Mouse (Mus musculus) cortical plate, adult 2 months (tissue): Measurements from ENCODE around the gene Slc35g3. TPM values are rescaled to one million over a fixed set of nuclear protein-coding genes. Genes with fewer than 3 reads are reported as not detected.

ENCODE experiments used
- H3K27ac ChIP-seq: fragments of 200-500 bp; 2 replicates; pipeline ENCODE4 v1.5.1; 2012; ENCODE audit warnings: low read length, control low read depth, inconsistent platforms; ENCODE audit not compliant: insufficient read depth
- H3K4me1 ChIP-seq: fragments of 200-500 bp; 2 replicates; pipeline ENCODE4 v1.6.1; 2011; ENCODE audit warnings: low read length; ENCODE audit not compliant: control insufficient read depth, insufficient read depth
- H3K4me3 ChIP-seq: fragments of 200-500 bp; 2 replicates; pipeline ENCODE4 v1.5.1; 2011; ENCODE audit warnings: mild to moderate bottlenecking, low read length, control low read depth; ENCODE audit not compliant: insufficient read depth
- CTCF ChIP-seq: fragments of 200-500 bp; IDR thresholded peaks from 2 replicates; pipeline ENCODE4 v1.5.1; 2011; ENCODE audit warnings: mild to moderate bottlenecking, control low read depth, low read length; ENCODE audit not compliant: insufficient read depth; ENCODE audit errors: extremely low read depth
- POLR2A ChIP-seq: fragments of 200-500 bp; IDR thresholded peaks from 2 replicates; pipeline ENCODE4 v1.6.1; 2011; ENCODE audit warnings: mild to moderate bottlenecking, low read length, control low read depth; ENCODE audit not compliant: insufficient read depth; ENCODE audit errors: extremely low read depth
- polyA plus RNA-seq: library from polyadenylated mRNA; depleted of rRNA; stranded (reverse); fragments of >200 nt; gene quantifications from 2 replicates; pipeline ENCODE4 v1.2.3, GENCODE M21; 2012

The Slc35g3 gene
- polyA plus RNA-seq, 1 experiment = not detected

DNA sequence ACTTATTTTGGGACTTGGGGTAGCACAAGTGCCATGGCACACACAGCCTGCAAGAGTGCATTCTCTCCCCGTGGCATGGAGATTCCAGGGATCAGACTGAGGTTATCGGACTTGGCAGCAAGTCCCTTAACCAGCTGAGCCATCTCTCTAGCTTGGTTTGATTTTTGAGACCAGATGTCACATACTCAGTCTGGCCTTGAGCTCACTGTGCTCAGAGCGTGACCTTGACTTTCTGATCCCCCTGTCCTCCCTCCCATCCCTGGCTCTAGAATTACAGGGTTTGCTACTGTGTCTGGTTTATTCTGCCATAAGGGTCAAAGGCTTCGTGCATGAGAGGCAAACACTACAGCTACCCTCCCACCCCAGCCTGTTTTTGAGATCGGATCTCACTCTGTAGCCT is 27.7 kb upstream of the Slc35g3 start:
- no peaks in the 10 kb centered on the region; the same call in 1 of the 2 replicates for H3K4me1 ChIP-seq
- H3K4me3 ChIP-seq = no peak overlapping the region
- no peak for TF ChIP-seq CTCF
- no peak for TF ChIP-seq POLR2A
- H3K27ac ChIP-seq = no peak overlapping the region

- TF ChIP-seq POLR2A (no peak), CTCF (no peak)
- H3K4me3 ChIP-seq = no peak overlapping the region
- no peak overlapping the region for H3K27ac ChIP-seq
- no peaks in the 10 kb centered on the region; the same call in 1 of the 2 replicates for H3K4me1 ChIP-seq
These were observed 25.5 kb upstream of the Slc35g3 start for GRCm38 (mm10) chr11:69787306-69787705.

DNA sequence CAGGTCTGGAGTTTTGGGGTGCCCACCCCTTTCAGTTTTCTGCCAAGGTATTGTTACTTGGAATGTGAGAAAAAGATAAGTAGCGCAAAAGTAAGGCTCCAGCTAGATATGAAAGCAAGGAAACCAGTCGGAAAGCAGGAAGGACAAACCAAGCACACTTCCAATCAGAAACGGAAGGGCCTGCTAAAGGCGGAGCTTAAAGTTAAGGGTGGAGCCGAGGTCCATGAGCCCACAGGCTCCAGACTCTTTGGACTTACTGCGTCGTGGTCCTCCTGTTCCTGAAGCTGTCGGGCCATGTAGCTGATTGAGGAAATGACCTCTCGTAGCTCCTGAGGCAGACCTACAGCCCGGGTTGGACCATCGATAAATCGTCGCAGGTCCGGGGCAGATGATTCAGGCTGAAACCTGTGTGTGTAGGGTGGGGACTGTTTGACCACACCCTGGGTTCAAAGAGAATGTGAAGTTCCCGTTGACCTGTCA is 23.1 kb upstream of the Slc35g3 start:
- Histone ChIP-seq H3K4me3 (no peak overlapping the region), H3K27ac (no peak overlapping the region), H3K4me1 (no peaks in the 10 kb centered on the region)
- no peak for TF ChIP-seq CTCF
- peak; percentile 28; the same call in 1 of the 2 replicates for TF ChIP-seq POLR2A

- no peak overlapping the region for H3K27ac ChIP-seq
- TF ChIP-seq CTCF (no peak), POLR2A (no peak)
- H3K4me3 ChIP-seq = no peak overlapping the region
- H3K4me1 ChIP-seq = no peaks in the 10 kb centered on the region
These were observed 20.1 kb upstream of the Slc35g3 start for GRCm38 (mm10) chr11:69781828-69782227.

DNA sequence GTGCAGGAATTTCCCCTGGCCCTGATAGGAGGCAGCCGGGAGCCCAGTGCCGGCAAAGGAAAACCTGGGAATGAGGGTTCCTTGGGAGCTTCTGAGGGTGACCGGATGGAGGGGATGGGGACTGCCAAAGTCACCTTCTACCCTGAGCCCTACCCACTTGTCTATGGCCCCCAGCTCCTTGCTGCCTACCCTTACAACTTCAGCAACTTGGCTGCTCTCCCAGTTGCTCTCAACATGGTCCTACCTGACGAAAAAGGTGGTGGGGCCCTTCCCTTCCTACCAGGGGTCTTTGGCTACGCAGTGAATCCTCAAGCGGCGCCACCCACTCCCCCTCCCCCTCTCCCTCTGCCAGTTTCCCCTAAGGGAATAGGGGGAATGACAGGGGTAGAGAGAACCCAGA is 17.2 kb upstream of the Slc35g3 start:
- TF ChIP-seq POLR2A = no peak
- no peak for TF ChIP-seq CTCF
- H3K27ac ChIP-seq = no peak overlapping the region
- H3K4me1 ChIP-seq = no peaks in the 10 kb centered on the region
- H3K4me3 ChIP-seq = no peak overlapping the region

DNA sequence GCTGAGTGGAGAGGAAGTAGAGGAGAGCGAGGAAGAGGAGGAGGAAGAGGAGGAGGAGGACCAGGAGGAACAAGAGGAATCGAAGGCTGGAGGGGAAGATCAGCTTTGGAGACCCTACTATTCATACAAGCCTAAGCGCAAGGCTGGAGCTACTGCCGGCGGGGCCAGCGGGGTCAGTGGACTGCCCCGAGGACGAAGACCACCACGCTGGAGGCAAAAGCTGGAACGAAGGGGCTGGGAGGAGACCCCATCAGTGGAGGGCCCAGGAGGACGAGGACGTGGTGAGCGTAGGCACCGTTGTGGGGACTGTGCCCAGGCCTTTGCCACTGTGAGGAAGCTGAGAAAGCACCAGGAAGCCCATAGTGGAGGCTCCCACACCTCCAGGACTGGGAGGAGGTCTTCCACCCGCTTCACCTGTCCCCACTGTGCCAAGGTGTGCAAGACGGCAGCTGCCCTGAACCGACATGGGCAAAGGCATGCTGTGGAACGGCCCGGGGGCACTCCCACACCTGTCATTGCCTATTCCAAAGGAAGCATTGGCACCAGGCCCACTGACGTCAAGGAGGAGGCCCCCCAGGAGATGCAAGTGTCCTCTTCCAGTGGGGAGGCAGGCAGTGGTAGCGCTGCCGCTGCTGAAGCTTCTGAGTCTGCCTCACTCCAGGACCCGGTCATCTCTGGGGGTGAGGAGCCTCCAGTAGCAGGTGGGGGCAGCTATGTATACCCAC is 16.7 kb upstream of the Slc35g3 start:
- TF ChIP-seq POLR2A (no peak), CTCF (no peak)
- H3K4me3 ChIP-seq = no peak overlapping the region
- H3K4me1 ChIP-seq = no peaks in the 10 kb centered on the region
- no peak overlapping the region for H3K27ac ChIP-seq

DNA sequence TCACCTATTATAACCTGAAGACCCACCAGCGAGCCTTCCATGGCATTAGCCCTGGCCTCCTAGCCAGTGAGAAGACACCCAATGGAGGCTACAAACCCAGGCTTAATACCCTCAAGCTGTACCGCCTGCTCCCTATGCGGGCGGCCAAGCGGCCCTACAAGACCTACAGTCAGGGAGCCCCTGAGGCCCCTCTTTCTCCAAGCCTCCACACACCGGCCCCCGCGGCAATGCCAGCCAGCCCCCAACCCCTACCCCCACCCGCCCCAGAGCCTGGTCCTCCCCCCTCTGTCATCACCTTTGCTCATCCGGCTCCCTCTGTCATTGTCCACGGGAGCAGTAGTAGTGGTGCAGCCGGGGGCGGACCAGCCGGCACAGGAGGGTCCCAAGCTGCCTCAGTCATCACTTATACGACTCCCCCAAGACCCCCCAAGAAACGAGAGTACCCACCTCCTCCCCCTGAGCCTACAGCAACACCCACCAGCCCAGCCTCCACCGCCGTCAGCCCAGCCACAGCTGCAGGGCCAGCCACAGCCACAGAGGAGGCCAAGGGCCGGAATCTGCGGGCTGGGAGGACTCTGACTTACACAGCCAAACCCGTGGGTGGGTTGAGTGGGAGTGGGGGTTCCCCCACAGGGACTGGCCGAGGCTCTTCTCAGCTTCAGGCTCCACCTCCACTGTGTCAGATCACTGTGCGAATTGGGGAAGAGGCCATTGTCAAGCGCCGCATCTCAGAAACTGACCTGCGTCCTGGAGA is 15.9 kb upstream of the Slc35g3 start:
- Histone ChIP-seq H3K4me3 (no peak overlapping the region), H3K4me1 (no peaks in the 10 kb centered on the region), H3K27ac (no peak overlapping the region)
- no peak for TF ChIP-seq CTCF
- TF ChIP-seq POLR2A = no peak

DNA sequence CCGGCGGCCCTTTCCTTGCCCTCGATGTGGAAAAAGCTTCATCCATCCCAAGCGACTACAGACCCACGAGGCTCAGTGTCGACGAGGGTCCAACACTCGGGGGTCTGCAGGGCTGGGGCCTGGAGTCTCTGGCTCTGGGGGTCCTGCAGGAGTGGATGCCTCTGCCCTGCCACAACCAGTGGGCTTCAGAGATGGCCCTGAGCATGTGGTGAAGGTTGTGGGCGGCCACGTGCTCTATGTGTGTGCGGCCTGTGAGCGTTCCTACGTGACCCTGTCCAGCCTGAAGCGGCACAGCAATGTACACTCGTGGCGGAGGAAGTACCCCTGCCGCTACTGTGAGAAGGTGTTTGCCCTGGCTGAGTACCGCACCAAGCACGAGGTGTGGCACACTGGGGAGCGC is 14.7 kb upstream of the Slc35g3 start:
- Histone ChIP-seq H3K4me1 (no peaks in the 10 kb centered on the region), H3K4me3 (no peak overlapping the region), H3K27ac (no peak overlapping the region)
- no peak for TF ChIP-seq CTCF
- TF ChIP-seq POLR2A = no peak

DNA sequence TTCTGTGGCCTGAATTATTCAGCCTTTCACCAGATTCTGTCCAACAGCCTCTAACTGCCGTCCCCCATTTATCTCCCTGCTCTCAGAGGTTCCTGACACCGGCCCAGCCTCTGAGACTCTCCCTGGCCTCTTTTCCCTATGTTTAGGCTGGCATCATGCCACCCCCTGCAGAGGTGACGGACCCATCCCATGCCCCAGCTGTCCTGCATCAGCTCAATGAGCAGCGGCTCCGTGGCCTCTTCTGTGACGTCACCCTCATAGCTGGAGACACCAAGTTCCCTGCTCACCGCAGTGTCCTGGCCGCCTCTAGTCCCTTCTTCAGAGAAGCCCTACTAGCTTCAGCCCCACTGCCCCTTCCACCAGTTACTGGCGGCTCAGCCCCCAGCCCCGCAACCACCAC is 13.9 kb upstream of the Slc35g3 start:
- Histone ChIP-seq H3K27ac (no peak overlapping the region), H3K4me1 (no peaks in the 10 kb centered on the region), H3K4me3 (no peak overlapping the region)
- TF ChIP-seq CTCF = no peak
- TF ChIP-seq POLR2A = no peak

- TF ChIP-seq CTCF (no peak), POLR2A (no peak)
- Histone ChIP-seq H3K27ac (no peak overlapping the region), H3K4me3 (no peak overlapping the region), H3K4me1 (no peaks in the 10 kb centered on the region)
These were observed 13.2 kb upstream of the Slc35g3 start for GRCm38 (mm10) chr11:69774961-69775360.
